Mouse (Mus musculus): ENCODE results near the gene Lrrc28. TPM values are rescaled to one million over a fixed set of nuclear protein-coding genes. Genes with fewer than 3 reads are reported as not detected.
A peak's percentile ranks its signal among the peaks of the same experiment; 100 is the strongest.

Gene Lrrc28
- polyA plus RNA-seq, 1 experiment from 2014 or later = 39.7 TPM

DNA sequence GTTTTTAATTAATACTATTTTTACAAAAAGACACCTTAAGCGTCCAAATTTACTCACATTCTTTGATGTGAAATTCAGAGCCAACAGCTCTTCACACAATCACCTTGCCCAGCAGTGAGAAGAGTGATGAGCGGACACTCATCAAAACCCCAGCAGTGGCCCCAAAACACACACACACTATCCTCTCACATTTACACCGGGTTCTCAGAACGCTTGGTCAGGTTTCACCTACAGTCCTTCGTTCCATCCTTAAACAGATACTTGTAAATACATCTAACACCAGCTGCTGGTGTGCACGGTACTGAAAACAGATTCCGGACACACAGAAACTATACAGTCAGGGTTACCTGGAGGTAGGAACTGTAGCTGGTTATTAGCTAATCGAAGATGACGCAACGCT is 27.4 kb downstream of the Lrrc28 start:
- Histone ChIP-seq H3K4me2 (ENCODE audit: low read length) (no peak overlapping the region), H3K27me3 (ENCODE audit: control insufficient read depth, insufficient read depth, low read length) (no peaks in the 10 kb centered on the region), H3K4me1 (ENCODE audit: control insufficient read depth, insufficient read depth, low read length) (peaks cover 6% of the 10 kb centered on the region), H3K36me3 (ENCODE audit: control insufficient read depth, insufficient read depth, low read length) (0 out of 2 replicates have a peak, but pooled peaks cover 4% of the 10 kb centered on the region), H3K27ac (replicated peaks; ENCODE audit: low read depth, low read length) (no peak overlapping the region), H3K4me3 (replicated peaks; ENCODE audit: low read depth, low read length) (no peak overlapping the region), H3K9ac (replicated peaks; ENCODE audit: low read length) (no peak overlapping the region), H3K9me3 (ENCODE audit: control insufficient read depth, low read length) (no peaks in the 10 kb centered on the region)
- 95% methylated on average over 10 of the region's 10 CpGs for WGBS
- no peak for DNase-seq
- ATAC-seq (ENCODE audit: low FRiP score, low TSS enrichment) = no peak

DNA sequence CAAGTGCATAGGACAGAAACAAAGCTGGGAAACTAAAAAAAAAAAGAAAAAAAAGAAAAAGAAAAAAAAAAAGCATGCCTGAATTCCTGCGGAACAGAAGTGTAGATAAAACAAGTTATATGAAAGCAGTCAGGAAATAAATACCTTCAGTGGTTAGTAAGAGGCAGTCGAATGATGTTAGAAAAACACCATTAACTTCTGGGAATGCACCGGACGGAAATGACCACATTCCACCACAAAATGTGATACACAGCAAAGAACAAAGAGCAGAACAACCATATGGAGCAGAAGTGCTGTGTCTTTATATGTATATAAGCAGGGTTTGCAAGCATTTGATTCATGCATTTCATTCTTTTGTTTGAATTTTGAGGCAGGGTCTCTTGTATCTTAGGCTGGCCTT is 28.2 kb downstream of the Lrrc28 start:
- no peak for ATAC-seq (ENCODE audit: low FRiP score, low TSS enrichment)
- no peak overlapping the region for H3K4me3 ChIP-seq (replicated peaks; ENCODE audit: low read depth, low read length)
- DNase-seq = no peak
- H3K36me3 ChIP-seq (ENCODE audit: control insufficient read depth, insufficient read depth, low read length) = 0 out of 2 replicates have a peak, but pooled peaks cover 4% of the 10 kb centered on the region
- no peak overlapping the region for H3K4me2 ChIP-seq (ENCODE audit: low read length)
- no peak overlapping the region for H3K27ac ChIP-seq (replicated peaks; ENCODE audit: low read depth, low read length)
- peaks cover 6% of the 10 kb centered on the region for H3K4me1 ChIP-seq (ENCODE audit: control insufficient read depth, insufficient read depth, low read length)
- H3K9me3 ChIP-seq (ENCODE audit: control insufficient read depth, low read length) = no peaks in the 10 kb centered on the region
- H3K27me3 ChIP-seq (ENCODE audit: control insufficient read depth, insufficient read depth, low read length) = no peaks in the 10 kb centered on the region
- H3K9ac ChIP-seq (replicated peaks; ENCODE audit: low read length) = no peak overlapping the region
- 94% methylated on average over 4 of the region's 4 CpGs for WGBS

DNA sequence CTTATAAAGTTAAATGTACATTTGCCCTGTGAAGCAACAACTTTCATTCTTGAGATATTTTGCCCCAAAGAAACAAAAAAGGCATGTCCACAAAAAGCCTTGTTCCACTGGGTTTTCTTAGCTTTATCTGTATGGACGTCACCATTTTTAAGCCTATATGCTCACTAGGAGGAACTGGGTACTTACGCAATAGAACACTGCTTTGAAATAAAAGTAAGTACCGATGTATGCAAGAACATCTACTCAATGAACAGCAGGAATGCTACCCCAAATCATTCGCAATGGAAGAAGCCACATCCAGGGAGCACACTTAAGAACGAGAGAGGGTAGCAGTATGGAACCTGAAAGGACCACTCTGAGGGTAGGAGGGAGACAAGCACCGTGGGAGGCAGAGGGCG is 30.6 kb downstream of the Lrrc28 start:
- no peaks in the 10 kb centered on the region for H3K9me3 ChIP-seq (ENCODE audit: control insufficient read depth, low read length)
- no peak overlapping the region for H3K4me3 ChIP-seq (replicated peaks; ENCODE audit: low read depth, low read length)
- ATAC-seq (ENCODE audit: low FRiP score, low TSS enrichment) (no peak), DNase-seq (no peak)
- no peak overlapping the region; the same call in 1 of the 2 replicates for H3K27ac ChIP-seq (replicated peaks; ENCODE audit: low read depth, low read length)
- no peaks in the 10 kb centered on the region for H3K27me3 ChIP-seq (ENCODE audit: control insufficient read depth, insufficient read depth, low read length)
- no peak overlapping the region for H3K9ac ChIP-seq (replicated peaks; ENCODE audit: low read length)
- H3K4me2 ChIP-seq (ENCODE audit: low read length) = no peak overlapping the region
- WGBS = 87% methylated on average over 7 of the region's 7 CpGs
- H3K4me1 ChIP-seq (ENCODE audit: control insufficient read depth, insufficient read depth, low read length) = peaks cover 6% of the 10 kb centered on the region
- 0 out of 2 replicates have a peak, but pooled peaks cover 4% of the 10 kb centered on the region for H3K36me3 ChIP-seq (ENCODE audit: control insufficient read depth, insufficient read depth, low read length)

DNA sequence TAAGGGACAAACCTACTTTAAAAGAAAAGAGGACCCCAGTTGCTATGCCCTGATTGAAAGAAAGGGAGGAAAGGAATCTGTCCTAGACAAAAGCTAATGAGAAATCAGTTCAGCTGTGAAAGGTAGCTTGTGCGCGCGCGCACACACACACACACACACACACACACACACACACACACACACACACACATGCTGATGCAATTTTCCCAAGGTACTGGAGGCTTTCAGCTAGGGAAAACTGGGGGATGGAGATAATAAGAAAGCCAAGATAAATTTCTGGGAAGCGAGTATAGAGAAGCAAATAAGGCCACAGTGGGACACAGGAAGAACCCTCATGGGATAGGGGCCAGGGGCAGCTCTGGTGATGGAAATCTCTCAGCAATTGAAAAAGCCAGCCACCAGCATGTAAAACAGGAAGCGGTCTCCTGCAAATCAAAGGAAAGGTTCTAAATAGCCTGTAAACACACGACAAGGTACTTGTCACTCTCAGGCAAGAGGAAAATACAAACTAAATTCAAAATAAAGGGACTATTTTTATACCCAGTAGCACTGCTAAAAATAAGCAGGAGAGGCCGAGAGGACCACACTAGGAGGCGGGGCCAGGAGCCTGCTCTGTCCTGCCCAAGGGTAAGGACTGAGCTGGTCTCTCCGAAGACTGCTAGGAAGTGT is 31.1 kb downstream of the Lrrc28 start:
- Histone ChIP-seq H3K27me3 (ENCODE audit: control insufficient read depth, insufficient read depth, low read length) (no peaks in the 10 kb centered on the region), H3K4me2 (ENCODE audit: low read length) (no peak overlapping the region), H3K4me3 (replicated peaks; ENCODE audit: low read depth, low read length) (no peak overlapping the region), H3K27ac (replicated peaks; ENCODE audit: low read depth, low read length) (no peak overlapping the region; the same call in 1 of the 2 replicates), H3K36me3 (ENCODE audit: control insufficient read depth, insufficient read depth, low read length) (0 out of 2 replicates have a peak, but pooled peaks cover 4% of the 10 kb centered on the region), H3K9ac (replicated peaks; ENCODE audit: low read length) (no peak overlapping the region), H3K4me1 (ENCODE audit: control insufficient read depth, insufficient read depth, low read length) (peaks cover 6% of the 10 kb centered on the region), H3K9me3 (ENCODE audit: control insufficient read depth, low read length) (no peaks in the 10 kb centered on the region)
- DNase-seq (peak; percentile 23), ATAC-seq (ENCODE audit: low FRiP score, low TSS enrichment) (no peak)
- 52% methylated on average over 10 of the region's 10 CpGs for WGBS

DNA sequence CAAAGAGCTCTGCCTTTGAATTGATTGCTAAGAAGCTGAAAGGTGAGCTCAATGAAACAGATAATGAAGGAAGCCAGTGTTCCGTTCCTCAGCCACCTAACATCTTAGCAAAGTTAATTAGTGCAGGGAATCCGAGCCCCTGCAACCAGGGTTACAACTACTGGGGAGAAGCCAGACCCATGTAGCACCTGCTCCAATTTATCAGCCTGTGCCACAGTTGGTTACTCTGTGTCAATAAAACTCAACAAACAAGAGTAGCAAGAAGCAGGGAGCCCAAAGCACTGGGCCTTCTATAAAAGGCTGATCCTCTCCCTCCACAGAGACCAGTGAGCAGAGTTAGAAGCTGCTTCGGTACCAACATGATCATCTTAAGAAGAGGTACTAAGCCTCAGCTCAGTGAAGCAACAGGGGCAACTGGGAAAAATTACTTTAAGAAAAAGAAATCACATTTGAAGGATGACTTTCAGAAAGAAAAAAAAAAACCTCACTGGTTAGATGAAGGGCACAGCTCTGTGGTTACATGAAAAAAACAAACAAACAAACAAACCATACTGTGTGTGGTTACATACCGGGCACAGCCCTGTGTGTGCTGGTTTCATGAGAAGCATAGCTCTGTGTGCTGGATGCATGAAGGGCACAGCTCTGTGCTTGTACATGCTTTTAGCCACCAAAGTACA is 36.6 kb downstream of the Lrrc28 start:
- no peak overlapping the region for H3K9ac ChIP-seq (replicated peaks; ENCODE audit: low read length)
- peak overlapping the region; percentile 16; the same call in 1 of the 2 replicates for H3K27ac ChIP-seq (replicated peaks; ENCODE audit: low read depth, low read length)
- no peaks in the 10 kb centered on the region for H3K27me3 ChIP-seq (ENCODE audit: control insufficient read depth, insufficient read depth, low read length)
- H3K4me2 ChIP-seq (ENCODE audit: low read length) = no peak overlapping the region
- no peak for DNase-seq
- H3K36me3 ChIP-seq (ENCODE audit: control insufficient read depth, insufficient read depth, low read length) = no peaks in the 10 kb centered on the region
- ATAC-seq (ENCODE audit: low FRiP score, low TSS enrichment) = no peak
- H3K4me3 ChIP-seq (replicated peaks; ENCODE audit: low read depth, low read length) = no peak overlapping the region
- peaks cover 5% of the 10 kb centered on the region for H3K4me1 ChIP-seq (ENCODE audit: control insufficient read depth, insufficient read depth, low read length)
- H3K9me3 ChIP-seq (ENCODE audit: control insufficient read depth, low read length) = no peaks in the 10 kb centered on the region
- WGBS = 37% methylated on average over 4 of the region's 4 CpGs

DNA sequence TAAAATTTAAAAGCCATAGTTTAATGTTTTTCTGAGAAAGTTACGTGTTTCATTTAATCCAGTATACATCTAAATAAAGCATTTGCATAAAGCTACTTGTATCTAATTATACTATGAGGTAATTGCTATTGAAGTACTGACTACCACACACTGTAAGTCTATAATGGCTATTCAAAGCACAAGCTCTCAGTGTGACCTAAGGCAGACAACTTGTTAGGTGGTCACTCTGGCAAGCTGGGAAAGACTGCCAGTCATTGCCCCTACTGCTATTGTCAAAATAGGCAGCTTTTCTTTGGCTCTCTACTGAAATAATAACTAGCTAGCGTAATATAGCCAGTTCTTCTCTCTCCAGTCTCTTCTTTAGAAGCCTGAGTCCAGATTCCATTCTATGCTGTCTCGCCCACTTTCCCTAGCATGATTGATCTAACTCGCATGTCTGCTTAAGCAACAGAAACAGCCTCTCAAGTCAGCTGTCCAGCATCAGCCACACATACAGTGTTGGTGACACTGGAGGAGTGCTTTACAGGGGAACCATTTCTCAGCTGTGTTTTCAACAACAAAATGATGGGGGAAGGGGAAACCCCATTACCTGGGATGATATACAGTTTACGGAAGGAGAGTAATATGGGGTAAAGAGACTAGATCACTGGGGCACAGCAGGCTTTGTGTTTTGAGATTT is 37.3 kb downstream of the Lrrc28 start:
- Histone ChIP-seq H3K27ac (replicated peaks; ENCODE audit: low read depth, low read length) (peak overlapping the region; percentile 26; the same call in 1 of the 2 replicates), H3K4me2 (ENCODE audit: low read length) (no peak overlapping the region), H3K4me1 (ENCODE audit: control insufficient read depth, insufficient read depth, low read length) (peaks cover 2% of the 10 kb centered on the region; the same call in 1 of the 2 replicates), H3K9ac (replicated peaks; ENCODE audit: low read length) (no peak overlapping the region), H3K36me3 (ENCODE audit: control insufficient read depth, insufficient read depth, low read length) (no peaks in the 10 kb centered on the region), H3K27me3 (ENCODE audit: control insufficient read depth, insufficient read depth, low read length) (no peaks in the 10 kb centered on the region), H3K4me3 (replicated peaks; ENCODE audit: low read depth, low read length) (no peak overlapping the region), H3K9me3 (ENCODE audit: control insufficient read depth, low read length) (no peaks in the 10 kb centered on the region)
- ATAC-seq (ENCODE audit: low FRiP score, low TSS enrichment) = no peak
- peak; percentile 15 for DNase-seq
- WGBS = 55% methylated on average over 5 of the region's 5 CpGs

DNA sequence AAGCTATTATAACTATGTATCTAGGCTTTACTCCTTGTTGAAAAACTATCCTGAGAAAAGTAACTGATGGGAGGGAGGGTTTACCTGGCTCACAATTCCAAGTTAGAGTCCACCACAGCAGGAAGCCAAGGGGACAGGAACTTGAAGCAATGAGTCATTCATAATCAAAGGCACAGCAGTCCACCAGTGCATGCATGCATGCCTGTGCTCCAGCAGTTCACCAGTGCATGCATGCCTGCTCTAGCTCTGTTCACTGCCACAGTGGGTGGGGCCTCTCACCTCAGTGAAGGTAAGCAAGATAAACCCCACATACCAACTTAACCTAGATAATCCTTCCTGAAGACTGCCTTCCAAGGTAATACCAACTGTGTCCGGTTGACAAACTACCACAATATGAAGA is 38.8 kb downstream of the Lrrc28 start:
- no peaks in the 10 kb centered on the region for H3K27me3 ChIP-seq (ENCODE audit: control insufficient read depth, insufficient read depth, low read length)
- no peak overlapping the region for H3K4me2 ChIP-seq (ENCODE audit: low read length)
- DNase-seq = no peak
- no peak overlapping the region for H3K27ac ChIP-seq (replicated peaks; ENCODE audit: low read depth, low read length)
- no peak for ATAC-seq (ENCODE audit: low FRiP score, low TSS enrichment)
- no peak overlapping the region for H3K9ac ChIP-seq (replicated peaks; ENCODE audit: low read length)
- H3K36me3 ChIP-seq (ENCODE audit: control insufficient read depth, insufficient read depth, low read length) = no peaks in the 10 kb centered on the region
- peaks cover 2% of the 10 kb centered on the region; the same call in 1 of the 2 replicates for H3K4me1 ChIP-seq (ENCODE audit: control insufficient read depth, insufficient read depth, low read length)
- no peaks in the 10 kb centered on the region for H3K9me3 ChIP-seq (ENCODE audit: control insufficient read depth, low read length)
- 80% methylated on average over 1 of the region's 1 CpGs for WGBS
- H3K4me3 ChIP-seq (replicated peaks; ENCODE audit: low read depth, low read length) = no peak overlapping the region

DNA sequence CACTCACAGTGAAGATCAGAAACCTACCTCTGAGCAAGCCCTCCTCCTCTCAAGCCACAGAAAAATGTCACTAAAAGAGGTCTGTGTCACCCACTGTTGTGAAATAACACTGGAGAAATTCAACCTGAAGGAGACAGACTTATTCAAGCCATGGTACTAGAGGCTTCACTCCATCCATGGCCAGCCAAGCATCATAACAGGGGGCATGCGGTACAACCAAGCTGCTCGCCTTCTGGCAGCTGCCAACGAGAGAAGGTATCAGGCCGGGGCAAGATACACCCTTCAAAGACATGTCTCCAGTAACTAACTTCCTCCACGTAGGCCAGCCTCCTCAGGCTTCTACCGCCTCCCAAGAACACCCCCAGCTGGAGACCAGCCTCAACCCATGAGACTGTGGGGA is 40.0 kb downstream of the Lrrc28 start:
- Histone ChIP-seq H3K9ac (replicated peaks; ENCODE audit: low read length) (no peak overlapping the region), H3K9me3 (ENCODE audit: control insufficient read depth, low read length) (no peaks in the 10 kb centered on the region), H3K36me3 (ENCODE audit: control insufficient read depth, insufficient read depth, low read length) (no peaks in the 10 kb centered on the region), H3K4me1 (ENCODE audit: control insufficient read depth, insufficient read depth, low read length) (peaks cover 2% of the 10 kb centered on the region; the same call in 1 of the 2 replicates), H3K27me3 (ENCODE audit: control insufficient read depth, insufficient read depth, low read length) (no peaks in the 10 kb centered on the region), H3K4me2 (ENCODE audit: low read length) (no peak overlapping the region), H3K4me3 (replicated peaks; ENCODE audit: low read depth, low read length) (no peak overlapping the region), H3K27ac (replicated peaks; ENCODE audit: low read depth, low read length) (no peak overlapping the region)
- no peak for DNase-seq
- ATAC-seq (ENCODE audit: low FRiP score, low TSS enrichment) = no peak
- 86% methylated on average over 6 of the region's 6 CpGs for WGBS

Measured in midbrain, embryonic 14.5 days (tissue).